Mouse (Mus musculus) limb, embryonic 11.5 days (tissue): Measurements from ENCODE around the gene Tgfa. TPM values are rescaled to one million over a fixed set of nuclear protein-coding genes. Genes with fewer than 3 reads are reported as not detected.

Experiments used
- ATAC-seq: fragments of 200-750 bp; cut with Nextera tagmentation; 2 replicates; pipeline ENCODE4 v1.8.0; 2017; ENCODE audit warnings: low read depth; ENCODE audit not compliant: insufficient number of reproducible peaks, low FRiP score, low TSS enrichment
- DNase-seq: peaks from one replicate; pipeline ENCODE4 v3.0.0-alpha.2; 2015; ENCODE audit warnings: low spot score
- H3K27ac ChIP-seq: fragments of 300-500 bp; sonication (generic); replicated peaks from 2 replicates; pipeline ENCODE4 v1.5.1; 2014; ENCODE audit warnings: low read depth, mild to moderate bottlenecking, low read length
- H3K27me3 ChIP-seq: fragments of 300-500 bp; sonication (generic); 2 replicates; pipeline ENCODE4 v1.6.1; 2014; ENCODE audit warnings: mild to moderate bottlenecking, low read length, mixed read lengths; ENCODE audit not compliant: control insufficient read depth, insufficient read depth
- H3K36me3 ChIP-seq: fragments of 300-500 bp; sonication (generic); 2 replicates; pipeline ENCODE4 v1.6.1; 2014; ENCODE audit warnings: mild to moderate bottlenecking, low read length, moderate library complexity, mixed read lengths; ENCODE audit not compliant: control insufficient read depth, insufficient read depth
- H3K4me1 ChIP-seq: fragments of 300-500 bp; sonication (generic); 2 replicates; pipeline ENCODE4 v1.6.1; 2014; ENCODE audit warnings: low read length, mixed read lengths; ENCODE audit not compliant: control insufficient read depth, insufficient read depth
- H3K4me2 ChIP-seq: fragments of 300-500 bp; sonication (generic); 2 replicates; pipeline ENCODE4 v1.6.1; 2014; ENCODE audit warnings: low read depth, mild to moderate bottlenecking, moderate library complexity; ENCODE audit not compliant: severe bottlenecking
- H3K4me3 ChIP-seq: fragments of 300-500 bp; sonication (generic); 2 replicates; pipeline ENCODE4 v1.5.1; 2014; ENCODE audit warnings: low read depth, low read length
- H3K9ac ChIP-seq: fragments of 300-500 bp; sonication (generic); 2 replicates; pipeline ENCODE4 v1.6.1; 2014; ENCODE audit warnings: mild to moderate bottlenecking, low read length
- H3K9me3 ChIP-seq: fragments of 300-500 bp; sonication (generic); 2 replicates; pipeline ENCODE4 v1.6.1; 2016; ENCODE audit warnings: low read length; ENCODE audit not compliant: control insufficient read depth
- WGBS: fragments of 180-500 bp; shearing (Covaris S2); extraction: QIAGEN DNeasy Blood & Tissue Kit; methylation state at CpG from one replicate; pipeline ENCODE4 v1.1.7; 2014; 5-methylcytosine and 5-hydroxymethylcytosine counted together
- polyA plus RNA-seq: library from polyadenylated mRNA; unstranded; fragments of >200 nt; fragmentation: Nextera tagmentation; extraction: Ambion mirVana; gene quantifications from 2 replicates; pipeline ENCODE4 v1.2.1, GENCODE M21; 2014

The Tgfa gene
- polyA plus RNA-seq: 1.7 and 2.6 TPM in 2 replicates

- under 1% methylated on average over 85 of the region's 97 CpGs for WGBS
- DNase-seq (peak; percentile 77), ATAC-seq (peak; percentile 27; the same call in 1 of the 2 replicates)
- peak within 1 kb of the TSS; percentile 66 for H3K9ac ChIP-seq
- H3K4me3 ChIP-seq: peak within 1 kb of the TSS; percentile 55
- H3K27ac ChIP-seq: no peak within 1 kb of the TSS
- peaks cover 3% of the 10 kb centered on the region for H3K4me1 ChIP-seq
- H3K4me2 ChIP-seq: peak within 1 kb of the TSS; percentile 99
- H3K27me3 ChIP-seq: peaks cover 23% of the 10 kb centered on the region
- H3K36me3 ChIP-seq: no peaks in the 10 kb centered on the region
- no peaks in the 10 kb centered on the region for H3K9me3 ChIP-seq
These were observed at the start of gene Tgfa for GRCm38 (mm10) chr6:86194941-86195932. Tgfa (plus strand) TSS chr6:86195223.

DNA sequence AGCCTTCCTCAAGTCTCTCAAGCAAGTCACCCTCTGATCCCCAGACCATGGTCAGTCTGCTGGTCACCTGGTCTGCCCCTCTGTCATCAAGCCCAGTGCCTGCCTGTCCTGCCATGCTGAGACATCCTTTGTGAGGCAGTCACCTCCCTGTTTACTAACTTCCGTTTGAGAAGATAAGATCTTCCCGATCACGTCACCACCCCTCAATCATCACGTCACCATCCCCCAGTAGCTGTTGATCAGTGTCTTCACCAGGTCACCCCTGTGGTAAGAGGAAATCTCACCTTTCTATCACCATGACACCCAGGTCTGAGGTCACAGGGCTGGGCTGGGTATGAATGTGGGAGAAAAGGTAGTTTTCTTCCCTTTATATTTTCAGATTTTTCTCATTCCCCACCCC is 46.5 kb upstream of the Tgfa start:
- no peak overlapping the region for H3K27ac ChIP-seq
- H3K4me2 ChIP-seq: no peak overlapping the region
- WGBS: 43% methylated on average over 4 of the region's 4 CpGs
- no peaks in the 10 kb centered on the region for H3K9me3 ChIP-seq
- no peak overlapping the region for H3K4me3 ChIP-seq
- H3K9ac ChIP-seq: no peak overlapping the region
- ATAC-seq (no peak), DNase-seq (no peak)
- H3K36me3 ChIP-seq: no peaks in the 10 kb centered on the region
- no peaks in the 10 kb centered on the region for H3K27me3 ChIP-seq
- H3K4me1 ChIP-seq: no peaks in the 10 kb centered on the region

DNA sequence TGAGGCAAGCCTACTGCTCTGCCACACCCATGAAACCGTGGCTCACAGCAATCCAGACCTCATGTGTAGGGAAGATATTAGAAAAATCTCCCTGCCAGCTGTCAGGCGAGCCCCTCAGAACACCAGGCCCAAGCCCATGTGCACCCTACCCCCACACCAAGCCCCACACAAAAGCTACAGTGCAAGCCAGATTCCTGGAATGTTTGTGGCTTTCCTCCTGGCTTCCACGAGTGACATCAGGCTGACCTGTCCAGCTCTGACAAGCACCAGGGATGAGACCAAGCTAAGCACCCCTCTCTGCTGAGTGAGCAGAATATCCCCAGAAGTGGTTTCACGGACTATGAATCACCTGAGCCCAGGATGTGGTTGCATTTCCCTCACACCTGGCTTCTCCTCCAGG is 46.0 kb upstream of the Tgfa start:
- Histone ChIP-seq H3K27me3 (no peaks in the 10 kb centered on the region), H3K4me3 (no peak overlapping the region), H3K36me3 (no peaks in the 10 kb centered on the region), H3K27ac (no peak overlapping the region), H3K9me3 (no peaks in the 10 kb centered on the region), H3K9ac (no peak overlapping the region), H3K4me1 (no peaks in the 10 kb centered on the region), H3K4me2 (no peak overlapping the region)
- 49% methylated on average over 4 of the region's 4 CpGs for WGBS
- no peak for DNase-seq
- no peak for ATAC-seq

- Histone ChIP-seq H3K4me3 (no peak overlapping the region), H3K9me3 (no peaks in the 10 kb centered on the region), H3K9ac (no peak overlapping the region), H3K27me3 (no peaks in the 10 kb centered on the region), H3K4me1 (no peaks in the 10 kb centered on the region), H3K36me3 (no peaks in the 10 kb centered on the region), H3K4me2 (no peak overlapping the region), H3K27ac (no peak overlapping the region)
- ATAC-seq: no peak
- WGBS: 87% methylated on average over 7 of the region's 7 CpGs
- DNase-seq: no peak
These were observed 42.3 kb upstream of the Tgfa start for GRCm38 (mm10) chr6:86152676-86153075.

DNA sequence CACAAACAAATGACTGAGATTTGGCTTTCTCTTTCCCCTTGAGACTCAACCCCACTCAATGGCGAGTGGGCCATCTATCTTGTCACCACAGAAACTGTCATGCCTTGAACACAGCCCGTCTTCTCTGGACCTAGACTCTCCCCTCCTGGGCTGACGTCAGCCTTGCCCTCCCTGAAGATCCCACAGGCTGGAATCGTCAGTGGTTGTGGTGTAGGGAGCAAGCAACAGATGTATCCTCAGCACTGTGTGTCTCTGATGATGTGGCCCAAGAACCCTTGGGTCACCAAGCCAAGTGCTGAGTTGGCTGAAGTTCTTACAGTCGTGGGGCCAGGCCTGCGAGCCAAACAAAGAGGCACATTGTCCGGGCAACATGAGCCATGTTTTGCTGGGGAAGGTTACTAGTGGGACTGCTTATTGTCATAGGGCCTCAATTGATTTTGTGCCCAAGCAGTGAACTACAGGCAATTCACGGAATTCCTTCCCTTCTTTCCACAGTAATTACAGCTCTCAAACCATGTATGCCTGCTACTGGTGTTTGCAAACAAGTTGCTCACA is 41.5 kb upstream of the Tgfa start:
- Histone ChIP-seq H3K36me3 (no peaks in the 10 kb centered on the region), H3K4me2 (no peak overlapping the region), H3K27ac (no peak overlapping the region), H3K9ac (no peak overlapping the region), H3K9me3 (no peaks in the 10 kb centered on the region), H3K4me1 (no peaks in the 10 kb centered on the region), H3K4me3 (no peak overlapping the region), H3K27me3 (no peaks in the 10 kb centered on the region)
- no peak for DNase-seq
- ATAC-seq: no peak
- WGBS: 82% methylated on average over 8 of the region's 8 CpGs

DNA sequence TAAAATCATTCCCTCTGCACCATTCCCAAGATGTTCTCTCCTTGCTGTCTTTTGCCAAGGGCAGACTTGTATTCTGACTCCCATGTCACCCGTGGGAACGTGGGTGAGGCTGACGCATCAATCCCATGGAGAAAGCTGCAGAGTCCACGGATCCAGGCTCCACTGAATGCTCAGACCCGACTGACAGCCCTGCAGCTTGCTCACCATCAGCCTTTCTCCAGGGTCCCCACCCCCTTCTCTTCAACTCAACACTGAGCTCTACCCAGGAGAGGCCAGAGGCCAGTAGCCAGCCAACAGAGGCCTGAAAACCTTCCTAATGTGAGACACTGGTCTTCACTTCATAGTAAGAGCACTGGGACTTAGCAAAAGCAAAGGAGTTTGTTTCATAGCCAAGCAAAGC is 41.0 kb upstream of the Tgfa start:
- 81% methylated on average over 5 of the region's 5 CpGs for WGBS
- Histone ChIP-seq H3K27ac (no peak overlapping the region), H3K4me3 (no peak overlapping the region), H3K4me1 (no peaks in the 10 kb centered on the region), H3K4me2 (no peak overlapping the region), H3K9me3 (no peaks in the 10 kb centered on the region), H3K27me3 (no peaks in the 10 kb centered on the region), H3K9ac (no peak overlapping the region), H3K36me3 (no peaks in the 10 kb centered on the region)
- ATAC-seq (no peak), DNase-seq (no peak)

GRCm38 (mm10) chr6:86154481-86154880 is 40.5 kb upstream of the Tgfa start:
- no peaks in the 10 kb centered on the region for H3K36me3 ChIP-seq
- H3K27ac ChIP-seq: no peak overlapping the region
- H3K27me3 ChIP-seq: no peaks in the 10 kb centered on the region
- no peaks in the 10 kb centered on the region for H3K9me3 ChIP-seq
- no peak overlapping the region for H3K9ac ChIP-seq
- no peak overlapping the region for H3K4me2 ChIP-seq
- H3K4me3 ChIP-seq: no peak overlapping the region
- H3K4me1 ChIP-seq: no peaks in the 10 kb centered on the region
- ATAC-seq (no peak), DNase-seq (no peak)
- 67% methylated on average over 2 of the region's 2 CpGs for WGBS

- WGBS: 75% methylated on average over 17 of the region's 17 CpGs
- ATAC-seq (no peak), DNase-seq (no peak)
- Histone ChIP-seq H3K4me2 (no peak overlapping the region), H3K27ac (no peak overlapping the region), H3K9ac (no peak overlapping the region), H3K27me3 (no peaks in the 10 kb centered on the region), H3K4me3 (no peak overlapping the region), H3K9me3 (no peaks in the 10 kb centered on the region), H3K4me1 (no peaks in the 10 kb centered on the region), H3K36me3 (no peaks in the 10 kb centered on the region)
These were observed 37.5 kb upstream of the Tgfa start for GRCm38 (mm10) chr6:86157253-86158234.
